In genomic region chr4:132639191-132639713, GRCm38 (mm10) we compare ENCODE assay signal across 8 mouse cellular contexts. TPM values are rescaled to one million over a fixed set of nuclear protein-coding genes. Genes with fewer than 3 reads are reported as not detected.
DNase-seq lines count a peak whose midpoint lies in the region; ATAC-seq lines count a peak whose summit lies in the region.

No protein-coding gene starts in this region.

- peaks cover 26% of the 10 kb centered on the region for H3K36me3 ChIP-seq in forebrain, embryonic 10.5 days (replicated peaks)
- H3K36me3 ChIP-seq in midbrain, embryonic 12.5 days, result peaks cover 6% of the 10 kb centered on the region; the same call in 1 of the 2 replicates

- peak overlapping the region; percentile 98 for H3K4me3 ChIP-seq in forebrain, embryonic 10.5 days
- peak overlapping the region; percentile 99 for H3K4me3 ChIP-seq in midbrain, embryonic 12.5 days

- H3K27me3 ChIP-seq in forebrain, embryonic 10.5 days (ENCODE audit: poor library complexity, severe bottlenecking), result no peaks in the 10 kb centered on the region
- H3K27me3 ChIP-seq in midbrain, embryonic 12.5 days, result no peaks in the 10 kb centered on the region

- peak; percentile 59; the same call in 1 of the 2 replicates for ATAC-seq in midbrain, embryonic 12.5 days (ENCODE audit: low FRiP score, low read depth)

- H3K9me3 ChIP-seq in forebrain, embryonic 10.5 days, result no peaks in the 10 kb centered on the region
- no peaks in the 10 kb centered on the region for H3K9me3 ChIP-seq in midbrain, embryonic 12.5 days

- under 1% methylated on average over 35 of the region's 35 CpGs for WGBS in forebrain, embryonic 10.5 days
- under 1% methylated on average over 35 of the region's 35 CpGs for WGBS in midbrain, embryonic 12.5 days

- peak overlapping the region; percentile 91 for H3K9ac ChIP-seq in midbrain, embryonic 12.5 days (replicated peaks)

- peak overlapping the region; percentile 93 for H3K27ac ChIP-seq in forebrain, embryonic 10.5 days
- peak overlapping the region; percentile 85 for H3K27ac ChIP-seq in midbrain, embryonic 12.5 days (replicated peaks)

- H3K4me1 ChIP-seq in forebrain, embryonic 10.5 days, result peaks cover 23% of the 10 kb centered on the region
- peaks cover 10% of the 10 kb centered on the region for H3K4me1 ChIP-seq in midbrain, embryonic 12.5 days

- peak; percentile 41 for DNase-seq in adrenal gland, adult 8-10 months
- DNase-seq in adrenal gland, adult 2 months, result no peak
- DNase-seq in right cerebral cortex, adult 18-20 months, result peak; percentile 13
- no peak for DNase-seq in right cerebral cortex, postnatal 36 days (ENCODE audit: low spot score in 2 of 2)
- DNase-seq in forebrain, embryonic 10.5 days (ENCODE audit: extremely low spot score, low spot score), result no peak
- DNase-seq in kidney, postnatal 36 days, result peak; percentile 19 to 43
- no peak for DNase-seq in layer of hippocampus, postnatal 10 days (ENCODE audit: low spot score in 2 of 2)

- H3K4me2 ChIP-seq in midbrain, embryonic 12.5 days (replicated peaks), result peak overlapping the region; percentile 93

RNA-seq across cellular contexts. Expression of gene Eya3, which starts 0.5 kb away (rescaled TPM):
- 10 to 100 TPM; 23.8 to 33.6 (median 32.0) TPM for total RNA-seq in adrenal gland, adult 8-10 months (2022)
- total RNA-seq in adrenal gland, adult 2 months (2021), result 10 to 100 TPM; 26.0 to 43.2 TPM
- polyA plus RNA-seq in adrenal gland, adult 2 months (2012; rRNA removed), result 12.0 and 14.7 TPM in 2 replicates
- 35.6 and 39.1 TPM in 2 replicates for polyA plus RNA-seq in forebrain, embryonic 10.5 days (2016; fragmentation: Nextera tagmentation; extraction: Ambion mirVana)
- polyA plus RNA-seq in midbrain, embryonic 12.5 days (2016; fragmentation: Nextera tagmentation; extraction: Ambion mirVana), result 24.8 and 27.6 TPM in 2 replicates
- 10 to 100 TPM; 16.3 to 23.3 TPM for total RNA-seq in layer of hippocampus, postnatal 10 days (2021)

Comparison
In these comparisons a context has a peak if more than half of its experiments do, and no peak if none do; other contexts are left out.
1. DNase-seq: peak in adrenal gland, adult 8-10 months (single experiment), right cerebral cortex, adult 18-20 months (single experiment) and kidney, postnatal 36 days (2 of 2); none in adrenal gland, adult 2 months (single experiment), right cerebral cortex, postnatal 36 days (0 of 2), forebrain, embryonic 10.5 days (single experiment) and layer of hippocampus, postnatal 10 days (0 of 2).